Mouse (Mus musculus): ENCODE measurements around the gene Tmem178. TPM values are rescaled to one million over a fixed set of nuclear protein-coding genes. Genes with fewer than 3 reads are reported as not detected.

The Tmem178 gene
- polyA plus RNA-seq (2015; fragmentation: Nextera tagmentation; extraction: Ambion mirVana): 26.5 and 29.4 TPM in 2 replicates

DNA sequence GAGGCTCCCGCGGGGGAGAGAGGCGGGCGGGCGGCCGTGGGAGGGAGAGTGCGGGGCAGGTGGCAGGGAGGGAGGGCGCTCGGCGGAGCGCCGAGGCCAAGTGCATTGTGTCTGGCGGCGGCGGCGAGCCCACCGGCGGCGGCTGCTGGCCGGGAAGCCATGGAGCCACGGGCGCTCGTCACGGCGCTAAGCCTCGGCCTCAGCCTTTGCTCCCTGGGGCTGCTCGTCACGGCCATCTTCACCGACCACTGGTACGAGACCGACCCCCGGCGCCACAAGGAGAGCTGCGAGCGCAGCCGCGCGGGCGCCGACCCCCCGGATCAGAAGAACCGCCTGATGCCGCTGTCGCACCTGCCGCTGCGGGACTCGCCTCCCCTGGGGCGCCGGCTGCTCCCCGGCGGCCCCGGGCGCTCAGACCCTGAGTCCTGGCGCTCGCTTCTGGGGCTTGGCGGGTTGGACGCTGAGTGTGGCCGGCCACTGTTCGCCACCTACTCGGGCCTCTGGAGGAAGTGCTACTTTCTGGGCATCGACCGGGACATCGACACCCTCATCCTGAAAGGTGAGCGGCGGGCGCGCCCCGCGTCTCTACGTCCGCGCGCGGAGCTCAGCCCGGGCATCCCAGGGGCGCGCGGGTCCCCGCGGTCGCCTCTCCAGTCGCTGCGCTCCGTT, at the start of gene Tmem178:
TSS of gene Tmem178 (plus strand) at position 103 of the 669 bp plus-strand sequence.
- H3K4me1 ChIP-seq (ENCODE audit: control insufficient read depth, insufficient read depth, low read depth, low read length): peaks cover 12% of the 10 kb centered on the region
- peak within 1 kb of the TSS; percentile 60 for H3K4me3 ChIP-seq (ENCODE audit: low read length)
- ATAC-seq: peak; percentile 67
- no peaks in the 10 kb centered on the region for H3K9me3 ChIP-seq (ENCODE audit: control insufficient read depth, low read length)
- under 1% methylated on average over 74 of the region's 84 CpGs for WGBS
- H3K27ac ChIP-seq (ENCODE audit: low read depth, low read length): peak within 1 kb of the TSS; percentile 83
- peak within 1 kb of the TSS; percentile 78 for H3K9ac ChIP-seq (ENCODE audit: low read depth, low read length)
- H3K36me3 ChIP-seq (ENCODE audit: control insufficient read depth, insufficient read depth, low read length): no peaks in the 10 kb centered on the region
- H3K4me2 ChIP-seq (ENCODE audit: low read length): peak within 1 kb of the TSS; percentile 89
- no peaks in the 10 kb centered on the region for H3K27me3 ChIP-seq (replicated peaks; ENCODE audit: control insufficient read depth, insufficient read depth, low read length)

DNA sequence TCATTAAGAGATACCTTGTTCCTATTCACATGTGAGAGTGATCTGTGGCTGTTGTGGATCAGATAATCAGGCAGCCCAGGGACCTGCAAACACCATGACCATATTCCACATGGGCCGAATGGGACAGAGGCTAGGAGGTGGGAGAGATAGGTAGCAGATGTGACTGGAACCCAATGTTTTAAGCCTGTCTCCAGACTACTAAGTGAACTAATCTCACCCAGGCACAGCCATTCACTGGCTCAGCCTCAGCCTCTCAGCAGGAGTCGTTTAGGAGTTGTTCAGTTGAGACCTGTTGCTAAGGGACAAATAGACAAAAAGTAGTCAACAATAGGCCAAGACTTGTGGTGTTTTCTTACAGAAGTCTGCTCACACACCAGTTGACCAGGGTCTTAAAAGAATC, 48.0 kb upstream of the Tmem178 start:
- no peaks in the 10 kb centered on the region for H3K9me3 ChIP-seq (ENCODE audit: control insufficient read depth, low read length)
- no peak overlapping the region for H3K27ac ChIP-seq (ENCODE audit: low read depth, low read length)
- ATAC-seq: no peak
- WGBS: 42% methylated on average over 2 of the region's 2 CpGs
- no peaks in the 10 kb centered on the region for H3K36me3 ChIP-seq (ENCODE audit: control insufficient read depth, insufficient read depth, low read length)
- no peak overlapping the region for H3K4me2 ChIP-seq (ENCODE audit: low read length)
- no peak overlapping the region for H3K4me3 ChIP-seq (ENCODE audit: low read length)
- H3K4me1 ChIP-seq (ENCODE audit: control insufficient read depth, insufficient read depth, low read depth, low read length): peaks cover 19% of the 10 kb centered on the region
- H3K9ac ChIP-seq (ENCODE audit: low read depth, low read length): no peak overlapping the region
- H3K27me3 ChIP-seq (replicated peaks; ENCODE audit: control insufficient read depth, insufficient read depth, low read length): no peaks in the 10 kb centered on the region

- WGBS: 63% methylated on average over 9 of the region's 9 CpGs
- H3K4me3 ChIP-seq (ENCODE audit: low read length): no peak overlapping the region
- H3K9me3 ChIP-seq (ENCODE audit: control insufficient read depth, low read length): no peaks in the 10 kb centered on the region
- no peak for ATAC-seq
- no peak overlapping the region for H3K4me2 ChIP-seq (ENCODE audit: low read length)
- H3K27ac ChIP-seq (ENCODE audit: low read depth, low read length): no peak overlapping the region
- H3K27me3 ChIP-seq (replicated peaks; ENCODE audit: control insufficient read depth, insufficient read depth, low read length): no peaks in the 10 kb centered on the region
- no peaks in the 10 kb centered on the region for H3K36me3 ChIP-seq (ENCODE audit: control insufficient read depth, insufficient read depth, low read length)
- peaks cover 19% of the 10 kb centered on the region for H3K4me1 ChIP-seq (ENCODE audit: control insufficient read depth, insufficient read depth, low read depth, low read length)
- H3K9ac ChIP-seq (ENCODE audit: low read depth, low read length): no peak overlapping the region
These were observed 46.6 kb upstream of the Tmem178 start for GRCm38 (mm10) chr17:80897709-80898440.

DNA sequence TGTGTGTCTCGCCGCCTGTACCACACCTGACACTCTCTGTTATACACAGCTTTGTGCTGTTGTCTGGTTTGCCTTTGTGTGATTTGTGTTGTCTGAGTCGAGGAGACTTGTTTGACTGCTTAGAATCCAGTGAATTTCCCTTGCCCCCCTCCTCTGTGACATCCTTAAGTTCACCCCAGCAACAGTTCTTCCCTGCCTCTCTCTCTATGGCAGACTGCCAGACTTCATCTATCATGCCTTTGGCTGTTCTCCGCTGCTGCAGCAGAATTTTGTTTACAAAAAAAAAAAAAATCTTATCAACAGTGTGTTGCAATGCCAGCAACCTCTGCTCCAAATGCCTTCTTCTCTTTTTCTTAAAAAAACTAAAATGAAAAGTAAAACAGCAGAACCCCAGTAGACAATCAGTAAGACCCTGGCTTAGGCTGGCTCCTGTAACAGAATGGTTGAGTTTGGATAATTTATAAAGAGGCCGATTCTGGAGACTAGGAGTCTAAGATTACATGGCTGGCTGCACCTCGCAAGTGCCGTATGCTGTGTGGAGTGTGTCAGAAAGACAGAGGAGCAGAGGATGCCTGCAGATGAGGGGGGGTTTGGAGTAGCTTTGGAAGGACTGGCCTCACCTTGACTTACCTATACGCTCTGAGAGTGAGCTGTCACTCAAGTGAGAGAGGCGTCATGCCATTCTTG, 44.8 kb upstream of the Tmem178 start:
- Histone ChIP-seq H3K4me3 (ENCODE audit: low read length) (no peak overlapping the region), H3K4me1 (ENCODE audit: control insufficient read depth, insufficient read depth, low read depth, low read length) (peaks cover 19% of the 10 kb centered on the region), H3K27ac (ENCODE audit: low read depth, low read length) (peak overlapping the region; percentile 68), H3K27me3 (replicated peaks; ENCODE audit: control insufficient read depth, insufficient read depth, low read length) (no peaks in the 10 kb centered on the region), H3K9ac (ENCODE audit: low read depth, low read length) (0 out of 2 replicates have a peak overlapping the region, but pooled peaks have one; percentile 14), H3K4me2 (ENCODE audit: low read length) (peak overlapping the region; percentile 31; the same call in 1 of the 2 replicates), H3K9me3 (ENCODE audit: control insufficient read depth, low read length) (no peaks in the 10 kb centered on the region), H3K36me3 (ENCODE audit: control insufficient read depth, insufficient read depth, low read length) (no peaks in the 10 kb centered on the region)
- ATAC-seq: peak; percentile 75
- WGBS: 32% methylated on average over 9 of the region's 9 CpGs

- H3K4me1 ChIP-seq (ENCODE audit: control insufficient read depth, insufficient read depth, low read depth, low read length): peaks cover 19% of the 10 kb centered on the region
- peak overlapping the region; percentile 31; the same call in 1 of the 2 replicates for H3K4me2 ChIP-seq (ENCODE audit: low read length)
- H3K27me3 ChIP-seq (replicated peaks; ENCODE audit: control insufficient read depth, insufficient read depth, low read length): no peaks in the 10 kb centered on the region
- peak overlapping the region; percentile 68 for H3K27ac ChIP-seq (ENCODE audit: low read depth, low read length)
- no peak overlapping the region for H3K4me3 ChIP-seq (ENCODE audit: low read length)
- no peaks in the 10 kb centered on the region for H3K9me3 ChIP-seq (ENCODE audit: control insufficient read depth, low read length)
- no peak overlapping the region for H3K9ac ChIP-seq (ENCODE audit: low read depth, low read length)
- ATAC-seq: peak; percentile 29; the same call in 1 of the 2 replicates
- WGBS: 48% methylated on average over 2 of the region's 2 CpGs
- H3K36me3 ChIP-seq (ENCODE audit: control insufficient read depth, insufficient read depth, low read length): no peaks in the 10 kb centered on the region
These were observed 44.3 kb upstream of the Tmem178 start for GRCm38 (mm10) chr17:80900200-80900520.

DNA sequence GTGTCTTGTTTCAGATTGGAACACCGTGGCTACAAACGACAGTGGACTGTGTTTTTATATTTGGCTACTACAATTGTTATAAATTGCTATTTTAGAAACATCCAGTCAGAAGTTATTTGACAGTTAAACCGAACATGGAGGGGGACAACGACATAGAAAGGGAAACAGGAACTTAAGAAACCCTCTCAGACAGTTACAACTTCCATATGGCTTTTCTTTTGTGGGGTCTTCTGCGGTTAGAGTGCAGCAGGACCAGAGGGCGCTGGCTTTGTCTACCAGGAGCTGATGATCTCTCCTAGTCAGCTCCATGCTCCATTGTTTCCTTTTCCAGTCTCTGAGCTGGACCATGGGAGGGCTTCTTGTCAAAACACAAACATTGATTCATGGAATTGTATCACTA, 42.5 kb upstream of the Tmem178 start:
- Histone ChIP-seq H3K9me3 (ENCODE audit: control insufficient read depth, low read length) (no peaks in the 10 kb centered on the region), H3K4me1 (ENCODE audit: control insufficient read depth, insufficient read depth, low read depth, low read length) (peaks cover 19% of the 10 kb centered on the region), H3K27me3 (replicated peaks; ENCODE audit: control insufficient read depth, insufficient read depth, low read length) (no peaks in the 10 kb centered on the region), H3K27ac (ENCODE audit: low read depth, low read length) (no peak overlapping the region), H3K36me3 (ENCODE audit: control insufficient read depth, insufficient read depth, low read length) (no peaks in the 10 kb centered on the region), H3K4me2 (ENCODE audit: low read length) (no peak overlapping the region), H3K9ac (ENCODE audit: low read depth, low read length) (no peak overlapping the region), H3K4me3 (ENCODE audit: low read length) (no peak overlapping the region)
- no peak for ATAC-seq
- WGBS: 84% methylated on average over 6 of the region's 6 CpGs

GRCm38 (mm10) chr17:80903121-80903875, 41.1 kb upstream of the Tmem178 start:
- Histone ChIP-seq H3K27ac (ENCODE audit: low read depth, low read length) (peak overlapping the region; percentile 40; the same call in 1 of the 2 replicates), H3K27me3 (replicated peaks; ENCODE audit: control insufficient read depth, insufficient read depth, low read length) (no peaks in the 10 kb centered on the region), H3K9me3 (ENCODE audit: control insufficient read depth, low read length) (no peaks in the 10 kb centered on the region), H3K9ac (ENCODE audit: low read depth, low read length) (no peak overlapping the region), H3K36me3 (ENCODE audit: control insufficient read depth, insufficient read depth, low read length) (no peaks in the 10 kb centered on the region), H3K4me1 (ENCODE audit: control insufficient read depth, insufficient read depth, low read depth, low read length) (peaks cover 18% of the 10 kb centered on the region), H3K4me2 (ENCODE audit: low read length) (no peak overlapping the region), H3K4me3 (ENCODE audit: low read length) (no peak overlapping the region)
- ATAC-seq: peak; percentile 37; the same call in 1 of the 2 replicates
- WGBS: 63% methylated on average over 11 of the region's 11 CpGs

DNA sequence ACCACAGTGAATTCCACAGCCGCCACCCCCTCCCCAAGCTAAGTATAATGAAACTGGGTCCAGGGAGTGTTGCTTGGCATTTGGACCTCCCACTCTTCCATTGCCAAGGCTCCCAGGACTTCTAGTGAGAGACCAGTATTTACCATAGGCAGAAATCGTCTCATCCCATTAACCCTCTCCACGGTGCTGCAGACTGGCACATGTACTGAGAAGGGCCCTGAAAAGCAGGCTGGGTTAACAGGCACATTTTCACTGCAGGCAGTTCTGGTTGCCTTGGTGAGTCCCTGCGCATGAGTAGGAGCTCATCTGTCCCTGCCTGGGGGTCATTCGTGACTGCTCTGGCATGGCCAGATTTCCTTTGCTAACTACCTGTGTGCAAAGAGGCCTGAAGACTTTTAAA, 40.4 kb upstream of the Tmem178 start:
- 43% methylated on average over 5 of the region's 5 CpGs for WGBS
- Histone ChIP-seq H3K4me3 (ENCODE audit: low read length) (no peak overlapping the region), H3K27ac (ENCODE audit: low read depth, low read length) (peak overlapping the region; percentile 40; the same call in 1 of the 2 replicates), H3K36me3 (ENCODE audit: control insufficient read depth, insufficient read depth, low read length) (no peaks in the 10 kb centered on the region), H3K4me1 (ENCODE audit: control insufficient read depth, insufficient read depth, low read depth, low read length) (peaks cover 12% of the 10 kb centered on the region), H3K9ac (ENCODE audit: low read depth, low read length) (no peak overlapping the region), H3K9me3 (ENCODE audit: control insufficient read depth, low read length) (no peaks in the 10 kb centered on the region), H3K27me3 (replicated peaks; ENCODE audit: control insufficient read depth, insufficient read depth, low read length) (no peaks in the 10 kb centered on the region), H3K4me2 (ENCODE audit: low read length) (no peak overlapping the region)
- ATAC-seq: peak; percentile 72

Measured in hindbrain, embryonic 16.5 days (tissue).